Mouse (Mus musculus) small intestine, adult 2 months (tissue): ENCODE results near the gene Pknox2.

Experiments
- CTCF ChIP-seq: fragments of 200-500 bp; IDR thresholded peaks from 2 replicates; pipeline ENCODE4 v1.5.1; 2012; ENCODE audit warnings: low read depth, mild to moderate bottlenecking, control low read depth, inconsistent platforms, low read length, moderate library complexity, mixed read lengths; ENCODE audit not compliant: insufficient replicate concordance, insufficient read length; ENCODE audit errors: extremely low read depth
- POLR2A ChIP-seq: fragments of 200-500 bp; IDR thresholded peaks from 2 replicates; pipeline ENCODE4 v1.6.1; 2012; ENCODE audit warnings: low read depth, mild to moderate bottlenecking, control low read depth, inconsistent platforms, low read length, moderate library complexity

- no peak for TF ChIP-seq POLR2A
- no peak for TF ChIP-seq CTCF
Observed at GRCm38 (mm10) chr9:37089894-37090652, 57.1 kb downstream of the Pknox2 start.
